Mouse (Mus musculus): Measurements from ENCODE around the gene Ybx2. TPM values are rescaled to one million over a fixed set of nuclear protein-coding genes. Genes with fewer than 3 reads are reported as not detected.

The Ybx2 gene
- polyA plus RNA-seq, 1 experiment from 2014 or later = 11.4 TPM

- Histone ChIP-seq H3K9me3 (no peaks in the 10 kb centered on the region), H3K4me1 (peaks cover 8% of the 10 kb centered on the region; the same call in 1 of the 2 replicates), H3K9ac (peak overlapping the region; percentile 21; the same call in 1 of the 2 replicates), H3K36me3 (peaks cover 33% of the 10 kb centered on the region), H3K27ac (no peak overlapping the region), H3K4me3 (peak overlapping the region; percentile 37), H3K4me2 (replicated peaks) (peak overlapping the region; percentile 53), H3K27me3 (peaks cover 60% of the 10 kb centered on the region)
- no peak for ATAC-seq (ENCODE audit: insufficient number of reproducible peaks, insufficient read depth, low FRiP score, low TSS enrichment)
- 37% methylated on average over 17 of the region's 17 CpGs for WGBS
These were observed 31.4 kb downstream of the Ybx2 start for GRCm38 (mm10) chr11:69966860-69967517.

- Histone ChIP-seq H3K9me3 (no peaks in the 10 kb centered on the region), H3K4me2 (replicated peaks) (no peak overlapping the region), H3K36me3 (peaks cover 49% of the 10 kb centered on the region), H3K27ac (no peak overlapping the region), H3K27me3 (peaks cover 43% of the 10 kb centered on the region), H3K9ac (no peak overlapping the region), H3K4me1 (peaks cover 8% of the 10 kb centered on the region; the same call in 1 of the 2 replicates), H3K4me3 (no peak overlapping the region)
- ATAC-seq (ENCODE audit: insufficient number of reproducible peaks, insufficient read depth, low FRiP score, low TSS enrichment) = no peak
- 81% methylated on average over 4 of the region's 4 CpGs for WGBS
These were observed 33.2 kb downstream of the Ybx2 start for GRCm38 (mm10) chr11:69968793-69969192.

GRCm38 (mm10) chr11:69970222-69970621, 34.6 kb downstream of the Ybx2 start:
- Histone ChIP-seq H3K27me3 (peaks cover 29% of the 10 kb centered on the region), H3K4me2 (replicated peaks) (no peak overlapping the region), H3K9ac (no peak overlapping the region), H3K4me3 (no peak overlapping the region), H3K9me3 (no peaks in the 10 kb centered on the region), H3K27ac (no peak overlapping the region), H3K4me1 (peaks cover 7% of the 10 kb centered on the region; the same call in 1 of the 2 replicates), H3K36me3 (peaks cover 62% of the 10 kb centered on the region)
- 80% methylated on average over 6 of the region's 6 CpGs for WGBS
- ATAC-seq (ENCODE audit: insufficient number of reproducible peaks, insufficient read depth, low FRiP score, low TSS enrichment) = no peak

- H3K27me3 ChIP-seq = peaks cover 24% of the 10 kb centered on the region
- no peak overlapping the region for H3K9ac ChIP-seq
- H3K36me3 ChIP-seq = peaks cover 68% of the 10 kb centered on the region
- no peaks in the 10 kb centered on the region for H3K9me3 ChIP-seq
- no peak overlapping the region for H3K4me2 ChIP-seq (replicated peaks)
- H3K4me3 ChIP-seq = no peak overlapping the region
- no peak for ATAC-seq (ENCODE audit: insufficient number of reproducible peaks, insufficient read depth, low FRiP score, low TSS enrichment)
- WGBS = 80% methylated on average over 3 of the region's 3 CpGs
- H3K27ac ChIP-seq = no peak overlapping the region
- H3K4me1 ChIP-seq = peaks cover 4% of the 10 kb centered on the region; the same call in 1 of the 2 replicates
These were observed 35.2 kb downstream of the Ybx2 start for GRCm38 (mm10) chr11:69970775-69971174.

GRCm38 (mm10) chr11:69974907-69975306, 39.3 kb downstream of the Ybx2 start:
- no peak overlapping the region for H3K4me2 ChIP-seq (replicated peaks)
- ATAC-seq (ENCODE audit: insufficient number of reproducible peaks, insufficient read depth, low FRiP score, low TSS enrichment) = no peak
- H3K27ac ChIP-seq = no peak overlapping the region
- H3K4me1 ChIP-seq = peaks cover 5% of the 10 kb centered on the region; the same call in 1 of the 2 replicates
- no peak overlapping the region for H3K9ac ChIP-seq
- H3K9me3 ChIP-seq = no peaks in the 10 kb centered on the region
- no peaks in the 10 kb centered on the region for H3K27me3 ChIP-seq
- peaks cover 69% of the 10 kb centered on the region for H3K36me3 ChIP-seq
- H3K4me3 ChIP-seq = no peak overlapping the region
- WGBS = 91% methylated on average over 2 of the region's 2 CpGs

- Histone ChIP-seq H3K9me3 (no peaks in the 10 kb centered on the region), H3K4me3 (no peak overlapping the region), H3K27me3 (no peaks in the 10 kb centered on the region), H3K9ac (no peak overlapping the region), H3K4me1 (peaks cover 5% of the 10 kb centered on the region; the same call in 1 of the 2 replicates), H3K27ac (no peak overlapping the region), H3K36me3 (peaks cover 60% of the 10 kb centered on the region), H3K4me2 (replicated peaks) (no peak overlapping the region)
- no peak for ATAC-seq (ENCODE audit: insufficient number of reproducible peaks, insufficient read depth, low FRiP score, low TSS enrichment)
- 83% methylated on average over 4 of the region's 4 CpGs for WGBS
These were observed 40.7 kb downstream of the Ybx2 start for GRCm38 (mm10) chr11:69976271-69976670.

- Histone ChIP-seq H3K36me3 (peaks cover 45% of the 10 kb centered on the region), H3K27ac (peak overlapping the region; percentile 99), H3K4me2 (replicated peaks) (peak overlapping the region; percentile 78), H3K27me3 (no peaks in the 10 kb centered on the region), H3K9me3 (no peaks in the 10 kb centered on the region), H3K4me1 (peaks cover 20% of the 10 kb centered on the region), H3K9ac (peak overlapping the region; percentile 99), H3K4me3 (peak overlapping the region; percentile 99)
- 2% methylated on average over 16 of the region's 16 CpGs for WGBS
- ATAC-seq (ENCODE audit: insufficient number of reproducible peaks, insufficient read depth, low FRiP score, low TSS enrichment) = no peak; the same call in 1 of the 2 replicates
These were observed 44.2 kb downstream of the Ybx2 start for GRCm38 (mm10) chr11:69979827-69980195.

- ATAC-seq (ENCODE audit: insufficient number of reproducible peaks, insufficient read depth, low FRiP score, low TSS enrichment) = peak; percentile 91
- under 1% methylated on average over 48 of the region's 60 CpGs for WGBS
- Histone ChIP-seq H3K4me3 (peak overlapping the region; percentile 99), H3K9me3 (no peaks in the 10 kb centered on the region), H3K4me1 (peaks cover 20% of the 10 kb centered on the region), H3K36me3 (peaks cover 45% of the 10 kb centered on the region), H3K27ac (peak overlapping the region; percentile 99), H3K27me3 (no peaks in the 10 kb centered on the region), H3K4me2 (replicated peaks) (peak overlapping the region; percentile 78), H3K9ac (peak overlapping the region; percentile 99)
These were observed 44.9 kb downstream of the Ybx2 start for GRCm38 (mm10) chr11:69980196-69981140.

GRCm38 (mm10) chr11:69981141-69981762, 45.7 kb downstream of the Ybx2 start, which contains the start of gene Ctdnep1:
TSS of gene Ctdnep1 (plus strand) at chr11:69981156.
- peak within 1 kb of the TSS; percentile 78 for H3K4me2 ChIP-seq (replicated peaks)
- no peaks in the 10 kb centered on the region for H3K9me3 ChIP-seq
- H3K4me1 ChIP-seq = peaks cover 20% of the 10 kb centered on the region
- under 1% methylated on average over 43 of the region's 43 CpGs for WGBS
- no peaks in the 10 kb centered on the region for H3K27me3 ChIP-seq
- H3K27ac ChIP-seq = peak within 1 kb of the TSS; percentile 99
- H3K4me3 ChIP-seq = peak within 1 kb of the TSS; percentile 99
- peak within 1 kb of the TSS; percentile 99 for H3K9ac ChIP-seq
- ATAC-seq (ENCODE audit: insufficient number of reproducible peaks, insufficient read depth, low FRiP score, low TSS enrichment) = no peak; the same call in 1 of the 2 replicates
- H3K36me3 ChIP-seq = peaks cover 42% of the 10 kb centered on the region

- Histone ChIP-seq H3K4me3 (peak within 1 kb of the TSS; percentile 99), H3K4me2 (replicated peaks) (peak within 1 kb of the TSS; percentile 78), H3K27ac (peak within 1 kb of the TSS; percentile 99), H3K36me3 (peaks cover 47% of the 10 kb centered on the region), H3K9ac (peak within 1 kb of the TSS; percentile 99), H3K9me3 (no peaks in the 10 kb centered on the region), H3K27me3 (no peaks in the 10 kb centered on the region), H3K4me1 (peaks cover 20% of the 10 kb centered on the region)
- WGBS = 56% methylated on average over 8 of the region's 8 CpGs
- no peak for ATAC-seq (ENCODE audit: insufficient number of reproducible peaks, insufficient read depth, low FRiP score, low TSS enrichment)
These were observed 46.6 kb downstream of the Ybx2 start, which contains the start of gene Elp5 for GRCm38 (mm10) chr11:69982225-69982624. TSS of gene Elp5 (minus strand) at chr11:69982517.

GRCm38 (mm10) chr11:69982877-69983276, 47.3 kb downstream of the Ybx2 start:
- Histone ChIP-seq H3K9me3 (no peaks in the 10 kb centered on the region), H3K4me2 (replicated peaks) (peak overlapping the region; percentile 78), H3K27ac (peak overlapping the region; percentile 70; the same call in 1 of the 2 replicates), H3K4me3 (peak overlapping the region; percentile 99), H3K36me3 (peaks cover 48% of the 10 kb centered on the region), H3K4me1 (peaks cover 20% of the 10 kb centered on the region), H3K27me3 (no peaks in the 10 kb centered on the region), H3K9ac (peak overlapping the region; percentile 99)
- ATAC-seq (ENCODE audit: insufficient number of reproducible peaks, insufficient read depth, low FRiP score, low TSS enrichment) = no peak
- WGBS = 28% methylated on average over 5 of the region's 5 CpGs
